Mouse (Mus musculus) urinary bladder, postnatal 25 days (tissue): ENCODE results near the gene Tagln2.
A peak's percentile ranks its signal among the peaks of the same experiment; 100 is the strongest.

Experiments
- DNase-seq: peaks from one replicate; pipeline ENCODE4 v3.0.0; 2022; ENCODE audit warnings: low spot score

Gene Tagln2

DNA sequence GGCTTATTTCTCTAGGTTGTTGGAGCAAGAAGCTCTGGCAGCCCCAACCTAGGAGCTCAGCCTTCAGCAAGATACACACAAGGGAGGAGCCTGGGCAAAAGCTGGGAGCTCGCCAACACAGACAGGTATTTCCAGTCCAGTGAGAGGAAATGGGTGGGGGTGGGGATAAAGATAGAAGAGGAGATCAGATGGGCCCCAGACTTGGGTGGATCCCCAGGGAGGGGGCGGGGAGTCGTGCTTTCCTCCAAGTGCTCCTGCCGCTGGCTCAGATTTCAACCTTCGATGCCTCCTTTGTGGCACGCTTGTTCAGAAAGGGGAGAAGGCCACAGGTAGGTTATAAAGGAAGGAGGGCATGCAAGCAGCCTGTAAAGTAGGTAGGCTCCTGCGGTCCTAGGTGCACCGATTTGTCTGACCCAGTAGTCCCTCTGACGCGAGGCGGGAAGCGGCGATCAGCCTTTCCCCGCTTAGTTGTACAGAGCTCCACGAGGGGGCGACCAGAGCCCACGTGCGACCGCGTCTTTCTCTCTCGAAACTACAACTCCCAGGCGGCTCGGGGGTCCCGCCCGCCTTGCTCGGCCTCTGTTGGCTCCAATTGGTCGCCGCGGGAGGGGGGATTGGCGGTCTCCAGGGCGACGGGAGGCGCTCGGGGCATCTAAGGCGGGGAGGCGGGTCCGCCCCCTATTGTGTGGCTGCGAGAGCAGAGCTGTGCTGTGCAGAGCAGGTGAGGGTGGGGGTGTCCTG is 18.1 kb upstream of the Tagln2 start, which contains the start of gene Igsf9:
Gene Igsf9 (plus strand): TSS at position 249 of the 741 bp plus-strand sequence.
- DNase-seq: peak; percentile 83

GRCm38 (mm10) chr1:172482518-172483360 is 17.1 kb upstream of the Tagln2 start:
- no peak for DNase-seq

GRCm38 (mm10) chr1:172483361-172483660 is 16.5 kb upstream of the Tagln2 start:
- no peak for DNase-seq

DNA sequence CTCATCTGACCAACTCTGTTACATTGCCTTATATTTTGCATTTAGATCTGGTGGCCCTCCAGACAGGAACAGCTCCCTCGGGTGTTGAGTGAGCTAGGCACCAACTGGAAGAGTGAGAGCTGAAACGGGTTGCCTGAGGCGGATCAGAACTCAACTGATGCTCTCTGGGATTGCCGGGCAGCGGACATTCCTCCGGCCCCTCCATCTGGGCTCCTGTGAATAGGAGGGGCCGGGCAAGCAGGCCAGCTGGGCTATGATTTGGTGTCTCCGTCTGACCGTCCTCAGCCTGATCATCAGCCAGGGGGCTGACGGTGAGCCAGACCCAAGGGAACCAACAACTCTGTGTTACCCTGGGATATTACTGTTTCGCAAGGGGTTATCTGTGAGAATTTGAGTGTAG is 15.6 kb upstream of the Tagln2 start:
- DNase-seq: no peak

GRCm38 (mm10) chr1:172484671-172485070 is 15.2 kb upstream of the Tagln2 start:
- DNase-seq: no peak

DNA sequence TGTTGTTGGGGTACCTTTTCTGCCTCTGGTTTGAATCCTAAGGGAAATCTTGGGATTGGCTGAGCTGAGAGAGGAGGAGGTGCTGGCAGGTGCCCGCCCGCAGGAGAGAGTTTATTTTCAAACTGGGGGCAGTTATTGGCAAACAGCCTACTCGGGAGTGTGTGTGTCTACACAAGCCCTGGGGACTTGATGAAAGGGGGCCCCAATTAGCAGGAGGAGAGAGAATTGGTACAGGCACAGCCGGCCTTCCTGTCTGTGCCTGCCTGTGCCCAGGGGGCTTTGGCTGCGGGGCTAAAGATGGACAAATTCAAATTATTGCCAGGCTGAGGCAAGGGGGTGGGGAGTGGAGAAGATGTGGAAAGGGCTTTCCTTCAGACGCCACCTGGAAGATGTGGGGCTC is 14.0 kb upstream of the Tagln2 start:
- DNase-seq: no peak

GRCm38 (mm10) chr1:172486236-172486635 is 13.6 kb upstream of the Tagln2 start:
- no peak for DNase-seq

- DNase-seq: no peak
Measured at GRCm38 (mm10) chr1:172486651-172487050, 13.2 kb upstream of the Tagln2 start.

- DNase-seq: no peak
Measured at GRCm38 (mm10) chr1:172487859-172488258, 12.0 kb upstream of the Tagln2 start.

GRCm38 (mm10) chr1:172488831-172489230 is 11.0 kb upstream of the Tagln2 start:
- DNase-seq: no peak

- DNase-seq: no peak
Measured at GRCm38 (mm10) chr1:172489585-172490250, 10.1 kb upstream of the Tagln2 start.

GRCm38 (mm10) chr1:172490261-172490661 is 9.6 kb upstream of the Tagln2 start:
- peak; percentile 96 for DNase-seq

GRCm38 (mm10) chr1:172492047-172492446 is 7.8 kb upstream of the Tagln2 start:
- DNase-seq: no peak

GRCm38 (mm10) chr1:172493516-172493915 is 6.3 kb upstream of the Tagln2 start:
- DNase-seq: no peak

DNA sequence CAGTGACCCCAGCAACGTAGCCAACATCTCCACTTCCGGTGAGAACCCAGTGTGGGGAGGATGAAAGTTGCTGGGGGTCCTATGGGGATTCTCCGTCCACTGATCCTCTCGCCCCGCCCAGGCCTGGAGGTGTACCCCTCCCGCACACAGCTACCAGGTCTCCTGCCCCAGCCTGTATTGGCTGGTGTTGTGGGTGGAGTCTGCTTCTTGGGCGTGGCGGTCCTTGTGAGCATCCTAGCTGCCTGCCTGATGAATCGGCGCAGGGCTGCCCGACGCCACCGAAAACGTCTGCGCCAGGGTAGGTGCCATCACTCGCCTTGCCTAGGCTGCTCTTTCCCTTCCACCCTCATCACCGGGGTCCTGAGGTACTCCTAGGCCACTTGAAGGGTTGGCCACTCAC is 3.8 kb upstream of the Tagln2 start:
- DNase-seq: no peak

GRCm38 (mm10) chr1:172497428-172497827 is 2.4 kb upstream of the Tagln2 start:
- DNase-seq: no peak

DNA sequence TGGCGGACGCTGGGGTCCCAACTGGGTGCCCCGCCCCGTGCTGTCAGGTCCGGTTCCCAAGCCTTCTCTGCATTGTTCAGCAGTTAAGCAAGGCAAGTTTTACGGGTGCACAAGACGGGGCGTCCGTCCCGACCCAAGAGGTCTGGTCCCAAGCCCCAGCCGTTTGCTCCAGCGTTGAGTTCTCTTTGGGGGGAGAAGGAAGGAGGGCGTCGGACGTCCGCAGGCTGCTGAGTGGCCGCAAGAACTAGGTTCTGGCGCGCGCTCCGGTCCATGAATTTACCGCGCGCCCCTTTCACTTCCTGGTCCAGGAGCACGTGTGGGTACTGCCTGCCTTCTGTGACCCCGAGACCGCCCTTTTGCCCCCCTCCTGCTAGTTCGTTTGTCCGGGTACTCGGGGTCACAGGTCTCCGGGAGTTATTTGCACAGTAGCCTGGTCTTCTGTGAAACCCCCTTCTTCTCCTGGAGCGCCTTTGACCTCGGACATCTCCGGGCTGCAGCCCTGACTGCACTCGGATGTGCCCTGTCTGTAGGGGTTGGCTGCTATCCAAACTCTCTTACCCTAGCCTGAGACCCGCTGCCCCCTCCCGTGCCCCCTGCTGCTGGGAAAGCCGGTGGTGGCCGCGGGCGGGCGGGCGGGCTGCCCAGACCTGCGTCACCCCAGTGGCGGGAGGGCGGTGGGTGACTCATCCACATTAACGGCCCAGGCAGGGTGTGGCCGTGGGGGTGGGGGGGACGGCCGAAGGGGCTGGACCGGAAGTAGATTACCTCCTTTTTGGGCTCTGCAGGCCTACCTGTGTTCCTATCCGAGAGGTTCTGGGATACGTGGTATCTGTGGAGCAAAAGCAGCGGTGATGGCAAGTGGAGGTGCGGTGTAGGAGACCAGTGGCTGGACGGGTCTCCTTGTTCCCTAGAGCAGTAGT is 864 bp downstream of the Tagln2 start:
- peak; percentile 68 for DNase-seq

GRCm38 (mm10) chr1:172501371-172502144 is 1.7 kb downstream of the Tagln2 start:
- peak; percentile 51 for DNase-seq

GRCm38 (mm10) chr1:172502145-172503110 is 2.6 kb downstream of the Tagln2 start:
- no peak for DNase-seq
